Mouse (Mus musculus): Measurements from ENCODE around the gene Cd69.

The Cd69 gene

GRCm38 (mm10) chr6:129224090-129224489 is 51.1 kb downstream of the Cd69 start:
- DNase-seq (ENCODE audit: low spot score in 2 of 2): no peak

GRCm38 (mm10) chr6:129223611-129224010 is 51.6 kb downstream of the Cd69 start:
- DNase-seq (ENCODE audit: low spot score in 2 of 2): no peak

- DNase-seq (ENCODE audit: low spot score in 2 of 2): no peak
These were observed 52.9 kb downstream of the Cd69 start for GRCm38 (mm10) chr6:129222188-129222800.

GRCm38 (mm10) chr6:129221053-129221452 is 54.2 kb downstream of the Cd69 start:
- no peak for DNase-seq (ENCODE audit: low spot score in 2 of 2)

GRCm38 (mm10) chr6:129219897-129220517 is 55.2 kb downstream of the Cd69 start:
- DNase-seq (ENCODE audit: low spot score in 2 of 2): no peak

GRCm38 (mm10) chr6:129218191-129218696 is 57.0 kb downstream of the Cd69 start:
- no peak for DNase-seq (ENCODE audit: low spot score in 2 of 2)

All from urinary bladder, postnatal 4 days (tissue).